Mouse (Mus musculus) small intestine, adult 2 months (tissue): Measurements from ENCODE around the gene Perm1. TPM values are rescaled to one million over a fixed set of nuclear protein-coding genes. Genes with fewer than 3 reads are reported as not detected.

Experiments
- H3K27ac ChIP-seq: fragments of 200-500 bp; 2 replicates; pipeline ENCODE4 v1.5.1; 2012; ENCODE audit warnings: low read depth, low read length, control low read depth, inconsistent platforms; ENCODE audit not compliant: insufficient read depth
- H3K27me3 ChIP-seq: fragments of 200-500 bp; 2 replicates; pipeline ENCODE4 v1.6.1; 2012; ENCODE audit warnings: mild to moderate bottlenecking, moderate library complexity, low read length, inconsistent platforms; ENCODE audit not compliant: control insufficient read depth, insufficient read depth
- H3K36me3 ChIP-seq: fragments of 200-500 bp; 2 replicates; pipeline ENCODE4 v1.6.1; 2012; ENCODE audit warnings: mild to moderate bottlenecking, low read length, control low read depth, inconsistent platforms; ENCODE audit not compliant: control insufficient read depth, insufficient read depth
- H3K4me1 ChIP-seq: fragments of 200-500 bp; 2 replicates; pipeline ENCODE4 v1.6.1; 2012; ENCODE audit warnings: low read length, inconsistent platforms, mixed read lengths; ENCODE audit not compliant: control insufficient read depth, insufficient read depth, insufficient read length
- H3K4me3 ChIP-seq: fragments of 200-500 bp; 2 replicates; pipeline ENCODE4 v1.5.1; 2012; ENCODE audit warnings: low read depth, mild to moderate bottlenecking, control low read depth, inconsistent platforms, low read length, moderate library complexity
- CTCF ChIP-seq: fragments of 200-500 bp; IDR thresholded peaks from 2 replicates; pipeline ENCODE4 v1.5.1; 2012; ENCODE audit warnings: low read depth, mild to moderate bottlenecking, control low read depth, inconsistent platforms, low read length, moderate library complexity, mixed read lengths; ENCODE audit not compliant: insufficient replicate concordance, insufficient read length; ENCODE audit errors: extremely low read depth
- POLR2A ChIP-seq: fragments of 200-500 bp; IDR thresholded peaks from 2 replicates; pipeline ENCODE4 v1.6.1; 2012; ENCODE audit warnings: low read depth, mild to moderate bottlenecking, control low read depth, inconsistent platforms, low read length, moderate library complexity
- WGBS: fragments of 180-500 bp; shearing (Covaris S2); methylation state at CpG from one replicate; pipeline ENCODE4 v1.1.7; 2018; 5-methylcytosine and 5-hydroxymethylcytosine counted together
- polyA plus RNA-seq: library from polyadenylated mRNA; depleted of rRNA; stranded (reverse); fragments of >200 nt; gene quantifications from 2 replicates; pipeline ENCODE4 v1.2.3, GENCODE M21; 2012; rRNA removed

Perm1 gene
- polyA plus RNA-seq, 1 experiment, result 0.09 TPM

- Histone ChIP-seq H3K4me1 (peaks cover 4% of the 10 kb centered on the region), H3K36me3 (peaks cover 25% of the 10 kb centered on the region), H3K4me3 (no peak overlapping the region), H3K27me3 (peaks cover 8% of the 10 kb centered on the region), H3K27ac (no peak overlapping the region)
- 47% methylated on average over 11 of the region's 11 CpGs for WGBS
- no peak for TF ChIP-seq CTCF
- TF ChIP-seq POLR2A, result no peak
Observed at GRCm38 (mm10) chr4:156249567-156249966, 33.9 kb downstream of the Perm1 start.

- Histone ChIP-seq H3K4me1 (peaks cover 5% of the 10 kb centered on the region), H3K4me3 (no peak overlapping the region), H3K27me3 (peaks cover 18% of the 10 kb centered on the region), H3K27ac (no peak overlapping the region), H3K36me3 (peaks cover 12% of the 10 kb centered on the region)
- 71% methylated on average over 8 of the region's 8 CpGs for WGBS
- no peak for TF ChIP-seq POLR2A
- TF ChIP-seq CTCF, result no peak
Observed at GRCm38 (mm10) chr4:156251081-156251480, 35.4 kb downstream of the Perm1 start.

- Histone ChIP-seq H3K4me3 (no peak overlapping the region), H3K36me3 (peaks cover 6% of the 10 kb centered on the region), H3K27ac (no peak overlapping the region), H3K4me1 (peaks cover 5% of the 10 kb centered on the region), H3K27me3 (peaks cover 18% of the 10 kb centered on the region)
- TF ChIP-seq CTCF, result no peak
- TF ChIP-seq POLR2A, result no peak
- WGBS, result 34% methylated on average over 7 of the region's 7 CpGs
Observed at GRCm38 (mm10) chr4:156252140-156252539, 36.5 kb downstream of the Perm1 start.

GRCm38 (mm10) chr4:156252619-156253018, 37.0 kb downstream of the Perm1 start:
- no peak overlapping the region for H3K4me3 ChIP-seq
- WGBS, result 31% methylated on average over 3 of the region's 3 CpGs
- H3K27ac ChIP-seq, result no peak overlapping the region
- no peak for TF ChIP-seq POLR2A
- TF ChIP-seq CTCF, result no peak
- H3K36me3 ChIP-seq, result peaks cover 3% of the 10 kb centered on the region
- peaks cover 5% of the 10 kb centered on the region for H3K4me1 ChIP-seq
- H3K27me3 ChIP-seq, result peaks cover 18% of the 10 kb centered on the region

- Histone ChIP-seq H3K27me3 (peaks cover 18% of the 10 kb centered on the region), H3K4me1 (peaks cover 5% of the 10 kb centered on the region), H3K27ac (no peak overlapping the region), H3K4me3 (no peak overlapping the region), H3K36me3 (peaks cover 1% of the 10 kb centered on the region; the same call in 1 of the 2 replicates)
- TF ChIP-seq CTCF (no peak), POLR2A (no peak)
- WGBS, result 35% methylated on average over 7 of the region's 7 CpGs
Observed at GRCm38 (mm10) chr4:156253043-156253442, 37.4 kb downstream of the Perm1 start.

- 5% methylated on average over 28 of the region's 30 CpGs for WGBS
- Histone ChIP-seq H3K27me3 (peaks cover 18% of the 10 kb centered on the region), H3K27ac (no peak overlapping the region), H3K4me3 (peak overlapping the region; percentile 4; the same call in 1 of the 2 replicates), H3K4me1 (peaks cover 5% of the 10 kb centered on the region), H3K36me3 (no peaks in the 10 kb centered on the region)
- TF ChIP-seq CTCF (no peak), POLR2A (no peak)
Observed at GRCm38 (mm10) chr4:156254361-156255077, 38.9 kb downstream of the Perm1 start.

GRCm38 (mm10) chr4:156255078-156255839, 39.6 kb downstream of the Perm1 start, which contains the start of gene Samd11:
Gene Samd11 (minus strand): TSS chr4:156255657.
- no peak within 1 kb of the TSS for H3K27ac ChIP-seq
- H3K4me1 ChIP-seq, result peaks cover 5% of the 10 kb centered on the region
- 0 out of 2 replicates have a peak within 1 kb of the TSS, but pooled peaks have one; percentile 4 for H3K4me3 ChIP-seq
- TF ChIP-seq POLR2A (no peak), CTCF (no peak)
- H3K27me3 ChIP-seq, result peaks cover 18% of the 10 kb centered on the region
- WGBS, result 13% methylated on average over 26 of the region's 26 CpGs
- H3K36me3 ChIP-seq, result no peaks in the 10 kb centered on the region

Other genes starting within 250 kb of the Perm1 start
- gene B3galt6, start 223.2 kb upstream of the Perm1 start, polyA plus RNA-seq, result 5.5 and 7.4 TPM in 2 replicates
- gene Sdf4, start 223.0 kb upstream of the Perm1 start, polyA plus RNA-seq, result 44.0 and 80.5 TPM in 2 replicates
- gene Tnfrsf4, start 202.0 kb upstream of the Perm1 start, polyA plus RNA-seq, result 2.1 and 6.3 TPM in 2 replicates
- gene Tnfrsf18, start 189.7 kb upstream of the Perm1 start, polyA plus RNA-seq, result 3.9 and 6.1 TPM in 2 replicates
- 5.2 and 9.1 TPM in 2 replicates for gene Ttll10, start 156.5 kb upstream of the Perm1 start, polyA plus RNA-seq
- gene 9430015G10Rik, start 105.9 kb upstream of the Perm1 start, polyA plus RNA-seq, result 7.4 and 8.3 TPM in 2 replicates
- 0.10 and 0.33 TPM in 2 replicates for gene Rnf223, start 85.4 kb upstream of the Perm1 start, polyA plus RNA-seq
- gene Agrn, start 18.4 kb upstream of the Perm1 start, polyA plus RNA-seq, result 53.6 and 101 TPM in 2 replicates
- gene Isg15, start 15.1 kb upstream of the Perm1 start, polyA plus RNA-seq, result 28.1 and 90.2 TPM in 2 replicates
- gene AW011738, start 12.6 kb upstream of the Perm1 start, polyA plus RNA-seq, result 1.6 and 1.8 TPM in 2 replicates
- 30.3 and 46.9 TPM in 2 replicates for gene Plekhn1, start 19.0 kb downstream of the Perm1 start, polyA plus RNA-seq
- gene Noc2l, start 20.1 kb downstream of the Perm1 start, polyA plus RNA-seq, result 28.7 and 37.0 TPM in 2 replicates
- 0.29 and 0.34 TPM in 2 replicates for gene Samd11, start 39.8 kb downstream of the Perm1 start, polyA plus RNA-seq
- not detected in 2 replicates for gene Vmn2r-ps159, start 115.2 kb downstream of the Perm1 start, polyA plus RNA-seq